Mouse (Mus musculus) brain, adult 2 months (tissue): ENCODE measurements around the gene Bach1.

ENCODE experiments used
- DNase-seq: peaks from one replicate; pipeline ENCODE4 v3.0.0; 2011; ENCODE audit warnings: low read depth, low spot score

The Bach1 gene

GRCm38 (mm10) chr16:87737842-87738639, 39.3 kb downstream of the Bach1 start:
- DNase-seq = no peak

GRCm38 (mm10) chr16:87741034-87741715, 42.4 kb downstream of the Bach1 start:
- no peak for DNase-seq

- DNase-seq = no peak
Measured at GRCm38 (mm10) chr16:87743661-87744060, 44.9 kb downstream of the Bach1 start.

GRCm38 (mm10) chr16:87744338-87744737, 45.6 kb downstream of the Bach1 start:
- no peak for DNase-seq

- peak; percentile 24 for DNase-seq
Measured at GRCm38 (mm10) chr16:87745192-87745945, 46.6 kb downstream of the Bach1 start.

- DNase-seq = peak; percentile 75
Measured at GRCm38 (mm10) chr16:87746728-87747127, 48.0 kb downstream of the Bach1 start.

GRCm38 (mm10) chr16:87751243-87751642, 52.5 kb downstream of the Bach1 start:
- DNase-seq = no peak

- DNase-seq = no peak
Measured at GRCm38 (mm10) chr16:87752482-87752881, 53.7 kb downstream of the Bach1 start.

GRCm38 (mm10) chr16:87754858-87755257, 56.1 kb downstream of the Bach1 start:
- peak; percentile 79 for DNase-seq

GRCm38 (mm10) chr16:87755915-87756314, 57.2 kb downstream of the Bach1 start:
- no peak for DNase-seq

- no peak for DNase-seq
Measured at GRCm38 (mm10) chr16:87758016-87758415, 59.3 kb downstream of the Bach1 start.

GRCm38 (mm10) chr16:87764668-87765109, 65.9 kb downstream of the Bach1 start:
- no peak for DNase-seq

- DNase-seq = peak; percentile 39
Measured at GRCm38 (mm10) chr16:87765984-87766383, 67.2 kb downstream of the Bach1 start.

- DNase-seq = no peak
Measured at GRCm38 (mm10) chr16:87770576-87770975, 71.8 kb downstream of the Bach1 start.

- no peak for DNase-seq
Measured at GRCm38 (mm10) chr16:87771926-87772325, 73.2 kb downstream of the Bach1 start.

- no peak for DNase-seq
Measured at GRCm38 (mm10) chr16:87774398-87774797, 75.7 kb downstream of the Bach1 start.

GRCm38 (mm10) chr16:87777373-87777772, 78.6 kb downstream of the Bach1 start:
- DNase-seq = no peak

GRCm38 (mm10) chr16:87781637-87782036, 82.9 kb downstream of the Bach1 start:
- DNase-seq = no peak
